Mouse (Mus musculus) gastrocnemius, postnatal 14 days (tissue): ENCODE results near the gene Gm49776. TPM values are rescaled to one million over a fixed set of nuclear protein-coding genes. Genes with fewer than 3 reads are reported as not detected.
"Not testable (repeated sequence)": the region's sequence is repeated elsewhere in the genome, so short reads cannot be mapped to it uniquely, and the experiment has no call there.

ENCODE experiments used
- DNase-seq: peaks from one replicate; pipeline ENCODE4 v3.0.0; 2021; ENCODE audit warnings: mixed read lengths
- intact Hi-C: fragments of 180-260 bp; cut with DNase I; formaldehyde crosslinking; loops from one replicate; pipeline ENCODE4 v1.15.1; 2025; ENCODE audit warnings: low total_unique reads
- long read RNA-seq, 2 experiments: library from polyadenylated mRNA; stranded (forward); transcript quantifications; one replicate each; pipeline ENCODE4 v2.0.0; 2021
- total RNA-seq, 2 experiments: library from RNA; stranded (reverse); gene quantifications; 2 replicates each; pipeline ENCODE4 v1.2.3; 2021

Gene Gm49776
- total RNA-seq, result not detected
- long read RNA-seq, experiment 1, result 0 reads
- long read RNA-seq, experiment 2, result 0 reads

DNA sequence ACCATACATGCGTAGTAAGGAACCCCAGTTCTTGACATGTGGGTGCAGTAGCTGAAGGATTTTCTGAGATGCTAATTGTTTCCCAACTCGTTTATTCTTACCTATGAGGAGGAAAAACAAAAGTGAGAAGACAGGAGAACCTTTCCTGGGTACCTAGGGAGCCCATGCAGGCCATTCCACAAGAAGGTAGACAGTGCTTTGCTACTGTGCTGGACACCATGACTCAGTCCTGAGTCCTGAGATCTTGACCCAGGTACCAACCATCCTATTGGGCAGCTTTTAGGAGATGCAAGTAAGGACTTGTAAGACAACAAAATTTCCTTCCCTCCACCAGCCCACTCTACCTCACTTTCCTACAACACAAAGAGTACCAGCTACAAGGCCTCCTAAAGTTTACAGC lies at the start of gene Gm49776:
Gene Gm49776 (minus strand): TSS at position 101 of the 400 bp plus-strand sequence.
- no peak for DNase-seq
- intact Hi-C loops, result no loop called here

DNA sequence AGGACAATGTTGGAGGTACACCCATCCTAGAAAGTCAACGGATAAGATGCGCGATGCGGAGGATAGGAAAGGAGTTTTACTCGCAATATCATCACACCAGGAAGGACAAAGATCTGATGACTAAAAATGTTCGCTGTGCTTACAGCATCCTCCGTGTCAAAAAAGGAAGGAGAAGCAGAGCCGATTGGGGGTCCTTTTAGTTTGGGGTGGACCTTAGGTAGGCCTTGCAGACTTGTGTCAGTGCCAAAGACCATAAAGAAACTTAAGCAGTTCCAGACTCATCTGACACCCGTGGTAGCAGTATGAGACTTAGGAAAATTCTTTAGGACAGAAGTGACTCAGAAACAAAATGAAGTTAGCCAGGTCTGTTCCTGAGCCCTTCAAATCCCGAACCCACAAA lies 31.5 kb upstream of the Gm49776 start:
- DNase-seq, result not testable (repeated sequence)
- intact Hi-C loops, result loop anchor here (5.0 kb wide), 1 partner anchor 37 kb away; no protein-coding TSS in a partner anchor

DNA sequence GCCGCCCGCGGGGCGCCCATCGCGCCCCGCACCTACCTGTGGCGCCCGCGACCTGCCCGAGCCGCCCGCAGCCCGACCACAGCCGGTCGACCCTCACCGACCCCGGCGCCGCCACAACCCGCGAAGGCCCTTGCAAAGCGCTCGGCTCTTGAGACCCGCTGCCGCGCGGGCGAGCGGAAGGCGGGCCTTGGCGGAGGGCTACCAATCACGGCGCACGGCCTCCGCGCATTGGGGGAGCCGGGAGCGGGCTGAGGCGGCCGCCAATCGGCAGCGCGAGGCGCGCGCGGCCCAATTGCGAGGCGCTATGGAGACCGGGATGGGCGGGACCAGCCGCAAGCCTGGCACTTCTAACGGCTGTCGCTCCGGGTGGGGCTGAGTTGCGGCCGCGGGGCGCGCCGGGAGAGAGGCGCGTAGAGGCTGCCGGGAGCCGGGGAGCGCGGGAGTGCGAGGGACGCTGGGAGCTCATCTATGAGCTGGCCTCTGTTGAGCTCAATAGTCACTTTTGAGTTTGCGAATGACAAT lies 31.0 kb upstream of the Gm49776 start, which contains the start of gene Dgcr8:
Gene Dgcr8 (minus strand): TSS at position 180 of the 522 bp plus-strand sequence.
- intact Hi-C loops, result loop anchor here (5.0 kb wide), 1 partner anchor 37 kb away; no protein-coding TSS in a partner anchor
- peak; percentile 99 for DNase-seq

DNA sequence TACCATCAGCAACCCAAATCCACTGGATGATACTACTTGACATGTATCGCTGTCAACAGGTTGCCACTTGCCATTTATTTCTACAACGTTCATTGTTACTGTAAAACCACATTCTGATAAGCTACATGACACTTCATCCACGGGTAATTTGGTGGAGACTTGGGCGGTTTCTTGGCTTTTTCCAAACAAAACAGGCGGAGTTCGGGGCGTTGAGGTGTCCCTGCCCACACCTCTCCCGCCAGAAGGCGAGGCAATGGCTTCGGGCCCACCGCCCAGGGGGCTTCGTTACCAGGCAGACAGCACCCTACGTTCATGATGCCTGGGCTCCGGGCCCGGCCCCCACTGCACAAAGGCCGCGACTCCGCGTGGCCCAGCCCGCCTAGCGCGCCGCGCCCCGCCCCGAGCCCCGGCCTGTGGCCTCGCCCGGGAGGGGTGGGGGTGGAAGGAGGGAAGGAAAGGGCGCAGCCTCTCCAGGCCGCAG lies 30.5 kb upstream of the Gm49776 start:
- intact Hi-C loops, result loop anchor here (5.0 kb wide), 1 partner anchor 36 kb away; no protein-coding TSS in a partner anchor
- peak; percentile 80 for DNase-seq

GRCm38 (mm10) chr16:18288166-18288565 lies 30.0 kb upstream of the Gm49776 start:
- intact Hi-C loops, result loop anchor here (5.0 kb wide), 1 partner anchor 36 kb away; no protein-coding TSS in a partner anchor
- no peak for DNase-seq

GRCm38 (mm10) chr16:18275166-18275565 lies 17.0 kb upstream of the Gm49776 start:
- no peak for DNase-seq
- intact Hi-C loops, result no loop called here

DNA sequence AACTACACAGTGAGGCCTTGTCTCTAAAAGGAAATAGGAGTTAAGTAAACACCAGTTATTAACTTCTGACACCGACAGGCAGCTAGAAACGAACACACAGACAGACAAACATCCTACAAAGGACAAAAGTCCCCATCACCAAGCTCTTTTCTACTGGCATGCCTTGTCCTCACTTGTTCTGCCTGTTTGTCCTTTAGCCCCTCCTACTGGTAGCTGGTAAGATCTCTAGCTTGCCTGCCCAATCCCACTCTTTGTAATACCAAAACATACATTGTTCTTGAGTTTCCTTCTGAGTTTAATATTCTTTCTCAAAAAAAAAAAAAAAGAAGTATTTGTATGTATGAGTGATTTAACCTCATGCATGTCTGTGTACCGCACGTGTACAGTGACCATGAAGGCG lies 10.1 kb upstream of the Gm49776 start:
- DNase-seq, result no peak
- intact Hi-C loops, result no loop called here

GRCm38 (mm10) chr16:18265024-18265423 lies 6.9 kb upstream of the Gm49776 start:
- intact Hi-C loops, result no loop called here

GRCm38 (mm10) chr16:18253866-18254265 lies 4.3 kb downstream of the Gm49776 start:
- intact Hi-C loops, result loop anchor here (5.0 kb wide), 1 partner anchor 33 kb away; the partner anchor contains the start of gene Dgcr8
- DNase-seq, result no peak

More at GRCm38 (mm10) chr16:18265024-18265423, 6.9 kb upstream of the Gm49776 start:
- no peak for DNase-seq

- DNase-seq, result no peak
- intact Hi-C loops, result loop anchor here (5.0 kb wide), 1 partner anchor 35 kb away; the partner anchor contains the start of gene Dgcr8
These were observed 5.4 kb downstream of the Gm49776 start for GRCm38 (mm10) chr16:18252736-18253135.

- intact Hi-C loops, result loop anchor here (5.0 kb wide), 1 partner anchor 36 kb away; the partner anchor contains the start of gene Dgcr8
- DNase-seq, result no peak
These were observed 7.0 kb downstream of the Gm49776 start for GRCm38 (mm10) chr16:18250828-18251790.

DNA sequence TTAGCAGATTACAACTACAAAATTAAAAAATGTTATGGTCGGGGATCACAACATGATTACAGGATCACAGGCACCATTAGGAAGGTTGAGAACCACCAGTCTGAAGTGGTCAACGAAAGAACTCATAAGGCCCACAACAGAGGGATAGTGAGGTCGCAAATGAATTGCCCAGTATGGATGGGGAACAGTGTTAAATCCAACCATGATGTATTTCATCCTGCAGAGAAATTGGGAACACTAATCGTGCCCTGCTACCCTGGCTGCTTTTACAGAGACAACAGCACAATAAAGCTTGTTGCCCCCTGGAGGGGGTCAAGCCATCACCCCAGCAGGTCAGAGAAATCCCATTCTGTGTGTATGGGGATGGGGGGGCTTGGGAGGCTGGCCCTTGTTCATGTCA lies 7.9 kb downstream of the Gm49776 start:
- DNase-seq, result no peak
- intact Hi-C loops, result loop anchor here (5.0 kb wide), 1 partner anchor 37 kb away; the partner anchor contains the start of gene Dgcr8

DNA sequence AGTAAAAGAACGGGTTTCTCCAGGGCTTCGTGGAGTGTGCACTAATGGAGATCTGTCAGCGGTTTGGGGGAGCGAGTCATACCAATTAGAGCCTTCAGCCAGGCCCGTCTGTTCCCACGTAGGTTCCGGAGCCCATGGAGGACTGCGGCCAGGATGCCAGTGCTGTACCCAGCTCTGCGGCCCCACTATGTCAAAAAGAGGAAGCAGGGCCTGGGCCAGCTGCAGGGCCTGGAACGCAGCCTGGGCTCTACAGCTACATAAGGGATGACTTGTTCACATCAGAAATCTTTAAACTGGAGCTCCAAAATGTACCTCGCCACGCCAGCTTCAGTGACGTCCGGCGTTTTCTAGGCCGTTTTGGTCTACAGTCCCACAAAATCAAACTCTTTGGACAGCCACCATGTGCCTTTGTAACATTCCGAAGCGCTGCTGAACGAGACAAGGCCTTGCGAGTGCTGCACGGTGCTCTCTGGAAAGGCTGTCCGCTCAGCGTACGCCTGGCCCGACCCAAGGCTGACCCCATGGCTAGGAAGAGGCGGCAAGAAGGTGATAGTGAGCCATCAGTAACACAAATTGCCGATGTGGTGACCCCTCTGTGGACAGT lies 8.7 kb downstream of the Gm49776 start:
- peak; percentile 46 for DNase-seq
- intact Hi-C loops, result no loop called here

DNA sequence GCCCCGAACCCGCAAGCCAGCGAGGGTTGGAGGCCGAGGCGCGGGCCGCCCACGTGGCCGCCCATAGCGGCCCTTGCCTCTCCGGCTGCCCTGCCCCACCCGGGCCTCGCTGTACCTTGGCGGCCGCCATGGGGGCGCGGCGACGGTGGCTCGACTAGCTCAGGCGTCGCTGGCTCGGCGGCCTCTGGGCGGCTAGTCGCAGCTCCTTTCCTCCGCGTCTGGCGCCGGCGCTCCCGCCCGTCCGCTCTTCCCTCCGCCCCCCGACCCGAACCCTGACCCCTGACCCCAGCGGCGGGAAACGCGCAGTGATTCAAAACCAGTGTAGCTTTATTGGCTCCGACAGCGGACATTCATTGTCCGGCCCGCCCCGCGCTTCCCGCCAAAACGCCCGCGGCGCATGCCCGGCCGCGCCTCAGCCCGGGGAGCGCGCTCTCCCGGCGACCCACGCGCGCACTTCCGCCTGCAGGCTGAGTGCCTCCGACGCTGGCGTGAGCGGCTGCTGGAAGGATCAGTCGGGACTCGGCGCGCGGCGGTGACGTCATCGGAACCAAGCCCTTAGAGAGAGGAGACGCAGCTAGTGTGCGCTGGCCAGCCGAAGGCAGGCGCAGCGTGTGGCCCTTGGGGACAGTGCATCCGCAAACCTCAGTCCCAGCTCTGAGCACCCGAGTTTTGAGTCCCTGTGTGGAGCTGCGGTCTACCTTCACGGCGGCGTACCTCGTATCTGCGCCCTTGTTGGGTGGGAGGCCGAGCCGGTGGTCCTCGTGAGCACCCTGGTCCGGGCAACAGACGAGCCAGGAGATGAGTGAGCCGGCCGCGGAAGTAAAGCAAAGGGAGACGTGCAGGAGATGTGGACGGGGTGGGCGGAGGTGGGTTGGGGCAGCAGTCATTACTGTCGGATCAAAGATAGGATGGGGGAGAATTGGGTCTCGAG lies 9.4 kb downstream of the Gm49776 start, which contains the start of the genes Trmt2a and Ranbp1:
Gene Trmt2a (plus strand): TSS at position 247 of the 931 bp plus-strand sequence.
Gene Ranbp1 (minus strand): TSS at position 300 of the 931 bp plus-strand sequence.
- intact Hi-C loops, result no loop called here
- DNase-seq, result peak; percentile 99

DNA sequence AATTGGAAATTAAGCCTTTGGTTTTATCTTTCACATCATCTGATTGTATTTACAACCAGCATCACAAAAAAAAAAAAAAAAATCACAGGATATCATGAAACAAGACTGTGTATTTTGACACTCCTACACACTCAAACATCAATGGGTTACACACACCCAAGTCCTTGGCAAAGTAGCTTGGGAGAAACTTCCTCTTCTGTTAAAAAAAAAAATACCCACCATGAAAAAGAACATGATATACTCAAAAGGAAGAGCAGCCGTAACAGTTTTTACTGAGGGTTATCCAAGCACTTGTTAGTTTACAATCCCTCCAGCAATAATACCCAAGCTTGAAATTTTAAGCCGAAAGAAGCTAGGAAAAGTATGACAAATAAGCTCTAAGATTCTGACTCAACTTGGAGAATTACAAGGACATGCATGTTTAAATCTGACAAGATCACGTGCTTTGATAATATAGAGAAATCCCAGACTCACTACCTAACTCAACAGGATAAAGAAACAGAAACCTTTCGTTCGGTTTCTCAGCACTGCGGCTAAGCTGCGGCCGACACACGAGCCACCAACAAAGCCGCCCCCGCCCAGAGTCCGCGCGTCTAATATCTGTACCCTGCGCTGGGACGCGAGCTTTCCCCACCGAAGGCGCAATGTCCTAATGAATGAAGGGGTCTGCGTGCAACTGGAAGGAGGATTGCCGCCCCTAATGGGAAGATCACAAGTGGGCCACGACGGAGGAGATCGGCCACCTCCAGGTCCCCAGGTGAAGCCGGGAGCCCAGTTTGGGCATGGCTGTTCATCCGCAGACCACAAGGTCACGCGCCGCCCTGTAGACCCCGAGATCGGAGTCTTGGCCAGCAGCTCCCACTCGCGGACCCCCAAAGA lies 10.4 kb downstream of the Gm49776 start:
- DNase-seq, result no peak
- intact Hi-C loops, result no loop called here

- no peak for DNase-seq
- intact Hi-C loops, result no loop called here
These were observed 16.5 kb downstream of the Gm49776 start for GRCm38 (mm10) chr16:18241581-18241980.
